In genomic region chr12:41727221-41727620, GRCm38 (mm10) we compare ENCODE assay signal across 14 mouse cellular contexts.
DNase-seq lines count a peak whose midpoint lies in the region; ATAC-seq and TF ChIP-seq lines count a peak whose summit lies in the region.
"Had no signal": no experiment of that assay in that cellular context is flagged by ENCODE, and none has a peak within 500 bp of the region (broad histone marks: within the 10 kb centered on the region; RNA-seq: fewer than 3 reads in every experiment).

No protein-coding gene starts in this region.

- ATAC-seq in forebrain, embryonic 11.5 days (replicated peaks; ENCODE audit: low FRiP score), result peak; percentile 57
- ATAC-seq in hindbrain, postnatal 0 days, result peak; percentile 59; the same call in 1 of the 2 replicates

- H3K4me1 ChIP-seq in forebrain, embryonic 11.5 days (replicated peaks; ENCODE audit: control insufficient read depth, insufficient read depth, low read length), result no peaks in the 10 kb centered on the region
- H3K4me1 ChIP-seq in forebrain, embryonic 10.5 days, result peaks cover 5% of the 10 kb centered on the region; the same call in 1 of the 2 replicates
- peaks cover 12% of the 10 kb centered on the region for H3K4me1 ChIP-seq in ES-Bruce4 (ENCODE audit: control insufficient read depth, insufficient read depth, low read length)
- H3K4me1 ChIP-seq in hindbrain, postnatal 0 days (ENCODE audit: insufficient read depth, low read length), result no peaks in the 10 kb centered on the region
- H3K4me1 ChIP-seq: heart, embryonic 15.5 days; liver, embryonic 15.5 days; megakaryocyte, embryonic 14.5 days had no signal

- no peak for DNase-seq in forebrain, embryonic 11.5 days (ENCODE audit: low spot score)
- no peak for DNase-seq in forebrain, embryonic 10.5 days (ENCODE audit: extremely low spot score, low spot score)
- peak; percentile 58 for DNase-seq in brain, embryonic 18.5 days (ENCODE audit: low read depth, low spot score)
- DNase-seq in hindbrain, postnatal 0 days (ENCODE audit: low spot score), result peak; percentile 75
- no peak for DNase-seq in liver
- no peak for DNase-seq in gastrocnemius, postnatal 14 days
- no peak for DNase-seq in adrenal gland, postnatal 14 days
- DNase-seq: cerebellum, adult 11 months; kidney, adult 9 months; thymus, postnatal 14 days had no signal

- no peaks in the 10 kb centered on the region for H3K9me3 ChIP-seq in forebrain, embryonic 11.5 days (ENCODE audit: control insufficient read depth, low read length)
- H3K9me3 ChIP-seq in forebrain, embryonic 10.5 days, result no peaks in the 10 kb centered on the region
- no peaks in the 10 kb centered on the region for H3K9me3 ChIP-seq in ES-Bruce4 (replicated peaks; ENCODE audit: control insufficient read depth, insufficient read depth, low read length, poor library complexity, severe bottlenecking)
- no peaks in the 10 kb centered on the region for H3K9me3 ChIP-seq in hindbrain, postnatal 0 days (ENCODE audit: low read length)
- H3K9me3 ChIP-seq: heart, embryonic 15.5 days; liver, embryonic 15.5 days had no signal

- peak; percentile 88 for TF ChIP-seq EP300 in ES-Bruce4 (IDR thresholded peaks at IDR 0.05; ENCODE audit: insufficient read depth, low read depth, low read length)

- intact Hi-C loops in gastrocnemius, postnatal 14 days (cut with DNase I; ENCODE audit: low total_unique reads), result no loop called here

- no peaks in the 10 kb centered on the region for H3K36me3 ChIP-seq in forebrain, embryonic 11.5 days (ENCODE audit: control insufficient read depth, insufficient read depth, low read length)
- H3K36me3 ChIP-seq in forebrain, embryonic 10.5 days (replicated peaks), result no peaks in the 10 kb centered on the region
- no peaks in the 10 kb centered on the region for H3K36me3 ChIP-seq in ES-Bruce4 (ENCODE audit: control insufficient read depth, insufficient read depth, low read length, poor library complexity, severe bottlenecking)
- H3K36me3 ChIP-seq in hindbrain, postnatal 0 days (ENCODE audit: insufficient read depth, low read length), result no peaks in the 10 kb centered on the region
- H3K36me3 ChIP-seq: heart, embryonic 15.5 days; liver, embryonic 15.5 days had no signal

- H3K9ac ChIP-seq in forebrain, embryonic 11.5 days (ENCODE audit: low read length), result no peak overlapping the region
- no peak overlapping the region for H3K9ac ChIP-seq in ES-Bruce4 (ENCODE audit: low read depth, poor library complexity, severe bottlenecking)
- H3K9ac ChIP-seq in hindbrain, postnatal 0 days (replicated peaks; ENCODE audit: low read length), result no peak overlapping the region
- H3K9ac ChIP-seq: heart, embryonic 15.5 days; liver, embryonic 15.5 days had no signal

- TF ChIP-seq POLR2A in ES-Bruce4 (IDR thresholded peaks at IDR 0.05; ENCODE audit: insufficient read depth, low read length), result no peak

- no peak overlapping the region for H3K4me2 ChIP-seq in forebrain, embryonic 11.5 days (ENCODE audit: low read depth, low read length, severe bottlenecking)
- no peak overlapping the region for H3K4me2 ChIP-seq in hindbrain, postnatal 0 days (ENCODE audit: low read depth, low read length)
- H3K4me2 ChIP-seq: heart, embryonic 15.5 days; liver, embryonic 15.5 days had no signal

- H3K27me3 ChIP-seq in forebrain, embryonic 11.5 days (ENCODE audit: control insufficient read depth, insufficient read depth, low read length), result no peaks in the 10 kb centered on the region
- no peaks in the 10 kb centered on the region for H3K27me3 ChIP-seq in forebrain, embryonic 10.5 days (ENCODE audit: poor library complexity, severe bottlenecking)
- no peaks in the 10 kb centered on the region for H3K27me3 ChIP-seq in ES-Bruce4 (ENCODE audit: control insufficient read depth, insufficient read depth, low read length, poor library complexity, severe bottlenecking)
- H3K27me3 ChIP-seq in hindbrain, postnatal 0 days (ENCODE audit: insufficient read depth, low read length), result no peaks in the 10 kb centered on the region
- H3K27me3 ChIP-seq: heart, embryonic 15.5 days; liver, embryonic 15.5 days; megakaryocyte, embryonic 14.5 days had no signal

- no peak overlapping the region for H3K27ac ChIP-seq in forebrain, embryonic 11.5 days (ENCODE audit: low read depth, low read length)
- no peak overlapping the region for H3K27ac ChIP-seq in forebrain, embryonic 10.5 days
- H3K27ac ChIP-seq in ES-Bruce4 (ENCODE audit: insufficient read depth, low read length), result peak overlapping the region; percentile 83
- no peak overlapping the region for H3K27ac ChIP-seq in hindbrain, postnatal 0 days
- H3K27ac ChIP-seq: heart, embryonic 15.5 days; liver, embryonic 15.5 days had no signal

- no peak overlapping the region for H3K4me3 ChIP-seq in forebrain, embryonic 11.5 days (ENCODE audit: low read depth, low read length)
- H3K4me3 ChIP-seq in forebrain, embryonic 10.5 days, result no peak overlapping the region
- H3K4me3 ChIP-seq in ES-Bruce4 (ENCODE audit: low read depth, low read length), result no peak overlapping the region
- no peak overlapping the region for H3K4me3 ChIP-seq in hindbrain, postnatal 0 days (ENCODE audit: low read length)
- H3K4me3 ChIP-seq: heart, embryonic 15.5 days; liver, embryonic 15.5 days; megakaryocyte, embryonic 14.5 days had no signal

- 38% methylated on average over 3 of the region's 3 CpGs for WGBS in forebrain, embryonic 11.5 days
- 62% methylated on average over 3 of the region's 3 CpGs for WGBS in forebrain, embryonic 10.5 days
- 19% methylated on average over 3 of the region's 3 CpGs for WGBS in hindbrain, postnatal 0 days

- TF ChIP-seq CTCF in ES-Bruce4 (IDR thresholded peaks at IDR 0.05; ENCODE audit: low read depth, low read length), result no peak
- TF ChIP-seq CTCF in hindbrain, postnatal 0 days (IDR thresholded peaks at IDR 0.05; ENCODE audit: low read depth), result no peak

Comparison
In these comparisons a context has a peak if more than half of its experiments do, and no peak if none do; other contexts are left out.
1. DNase-seq: peak in brain, embryonic 18.5 days (single experiment) and hindbrain, postnatal 0 days (single experiment); none in forebrain, embryonic 11.5 days (single experiment), forebrain, embryonic 10.5 days (single experiment), liver (single experiment), gastrocnemius, postnatal 14 days (single experiment) and adrenal gland, postnatal 14 days (single experiment).